Mouse (Mus musculus) G1E (cell line): ENCODE measurements around the gene Rflnb.

Experiments
- CTCF ChIP-seq: IDR thresholded peaks from 2 replicates; pipeline ENCODE4 v1.5.1; 2012; ENCODE audit warnings: low read depth, low read length, inconsistent platforms, mixed read lengths
- TAL1 ChIP-seq: conservative IDR thresholded peaks from 2 replicates; pipeline ENCODE4 v1.6.1; 2012; ENCODE audit warnings: low read depth, low read length, inconsistent platforms, mixed read lengths

- TF ChIP-seq CTCF, result no peak
- TF ChIP-seq TAL1, result no peak
These were observed 35.1 kb downstream of the Rflnb start for GRCm38 (mm10) chr11:75992481-75992880.
